Mouse (Mus musculus): ENCODE data around the gene Mrc2.

DNA sequence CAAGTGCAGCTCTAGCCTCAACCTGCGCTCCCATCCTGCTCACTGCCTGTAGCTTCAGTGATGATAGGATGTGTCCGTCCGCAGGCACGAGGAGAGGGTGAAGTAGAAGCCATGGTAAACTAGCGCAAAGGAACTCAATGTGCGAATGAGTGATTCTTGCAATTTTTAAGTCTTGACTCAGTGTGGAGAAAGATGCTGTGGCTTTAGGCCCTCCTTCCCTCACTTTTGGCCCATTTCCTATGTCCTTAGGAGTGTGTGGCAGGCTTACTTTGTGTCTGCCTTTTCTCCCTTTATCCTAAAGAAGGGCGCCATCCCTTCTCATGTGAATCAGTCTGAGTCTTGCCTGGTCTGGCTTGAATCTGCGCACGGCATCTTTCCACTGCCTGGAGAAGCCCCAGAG is 9.4 kb upstream of the Mrc2 start:
- no peak for TF ChIP-seq ZNF384 (IDR thresholded peaks at IDR 0.05; ENCODE audit: low read depth, low read length)
- TF ChIP-seq ZC3H11A (IDR thresholded peaks at IDR 0.05; ENCODE audit: borderline replicate concordance, low read depth, low read length), result no peak
- no peak for TF ChIP-seq HCFC1 (IDR thresholded peaks at IDR 0.05; ENCODE audit: borderline replicate concordance, insufficient read depth, low read length)

All from ES-E14 (cell line).